Mouse (Mus musculus): Measurements from ENCODE around the gene Mreg.

DNA sequence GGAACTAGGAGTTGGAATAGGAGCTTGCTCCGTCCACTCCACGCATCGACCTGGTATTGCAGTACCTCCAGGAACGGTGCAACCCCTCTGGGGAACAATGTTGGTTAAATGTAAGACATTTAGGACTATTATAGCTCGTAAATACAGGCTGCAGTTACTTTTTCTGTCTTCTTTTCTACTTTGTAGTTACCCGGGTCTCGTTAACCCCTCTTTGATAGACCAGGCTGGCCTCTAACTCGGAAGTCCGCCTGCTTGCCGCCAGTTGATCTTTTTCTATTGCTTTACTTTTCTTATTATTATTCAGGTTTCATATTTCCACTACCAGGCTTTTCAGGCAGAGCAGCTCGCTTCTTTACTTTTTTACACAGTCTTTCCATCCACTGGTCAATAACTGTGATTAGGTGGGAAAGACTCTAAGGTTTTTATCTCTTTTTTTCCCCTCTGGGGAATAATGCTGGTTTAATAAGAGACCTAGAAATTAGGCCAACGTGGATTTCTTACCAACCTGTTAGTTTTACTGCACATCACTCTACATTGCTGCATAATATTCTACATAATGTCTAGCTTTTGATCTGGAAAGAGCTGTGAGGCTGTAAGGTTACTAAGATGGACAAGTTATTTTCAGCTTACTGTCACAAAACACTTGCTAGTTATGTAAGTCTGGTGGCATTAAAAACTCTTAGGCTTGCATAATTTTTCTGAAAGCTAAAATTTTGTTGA lies 32.4 kb upstream of the Mreg start:
- TF ChIP-seq CTCF (IDR thresholded peaks at IDR 0.05; ENCODE audit: low read depth, low read length), result no peak
- peak; percentile 96; the same call in 1 of the 2 replicates for TF ChIP-seq POLR2A (IDR thresholded peaks at IDR 0.05; ENCODE audit: borderline replicate concordance, low read depth, low read length)
